Mouse (Mus musculus) heart, embryonic 13.5 days (tissue): ENCODE results near the gene Adgrg6. TPM values are rescaled to one million over a fixed set of nuclear protein-coding genes. Genes with fewer than 3 reads are reported as not detected.

Source experiments
- ATAC-seq: fragments of 200-750 bp; cut with Nextera tagmentation; 2 replicates; pipeline ENCODE4 v1.8.0; 2017; ENCODE audit warnings: moderate TSS enrichment; ENCODE audit not compliant: insufficient number of reproducible peaks, low FRiP score, low TSS enrichment; ENCODE audit errors: extremely low read depth
- H3K27ac ChIP-seq: fragments of 300-500 bp; sonication (generic); replicated peaks from 2 replicates; pipeline ENCODE4 v1.5.1; 2015; ENCODE audit warnings: moderate library complexity, mild to moderate bottlenecking, inconsistent platforms
- H3K27me3 ChIP-seq: fragments of 300-500 bp; sonication (generic); replicated peaks from 2 replicates; pipeline ENCODE4 v1.6.1; 2015; ENCODE audit warnings: mild to moderate bottlenecking, inconsistent platforms
- H3K36me3 ChIP-seq: fragments of 300-500 bp; sonication (generic); 2 replicates; pipeline ENCODE4 v1.6.1; 2015; ENCODE audit warnings: mild to moderate bottlenecking, inconsistent platforms
- H3K4me1 ChIP-seq: fragments of 300-500 bp; sonication (generic); 2 replicates; pipeline ENCODE4 v1.6.1; 2015; ENCODE audit warnings: inconsistent platforms
- H3K4me2 ChIP-seq: fragments of 300-500 bp; sonication (generic); 2 replicates; pipeline ENCODE4 v1.6.1; 2015; ENCODE audit warnings: inconsistent platforms, mild to moderate bottlenecking, moderate library complexity
- H3K4me3 ChIP-seq: fragments of 300-500 bp; sonication (generic); 2 replicates; pipeline ENCODE4 v1.5.1; 2015; ENCODE audit warnings: moderate library complexity, mild to moderate bottlenecking, inconsistent platforms
- H3K9ac ChIP-seq: fragments of 300-500 bp; sonication (generic); 2 replicates; pipeline ENCODE4 v1.6.1; 2015; ENCODE audit warnings: inconsistent platforms, mild to moderate bottlenecking, moderate library complexity
- H3K9me3 ChIP-seq: fragments of 300-500 bp; sonication (generic); 2 replicates; pipeline ENCODE4 v1.6.1; 2016; ENCODE audit warnings: inconsistent platforms
- WGBS: fragments of 180-500 bp; shearing (Covaris S2); methylation state at CpG from one replicate; pipeline ENCODE4 v1.1.7; 2015; ENCODE audit warnings: mixed read lengths; 5-methylcytosine and 5-hydroxymethylcytosine counted together
- polyA plus RNA-seq: library from polyadenylated mRNA; unstranded; fragments of >200 nt; fragmentation: Nextera tagmentation; extraction: Ambion mirVana; gene quantifications from 2 replicates; pipeline ENCODE4 v1.2.1, GENCODE M21; 2015

Adgrg6 gene
- polyA plus RNA-seq, 1 experiment from 2014 or later, result 15.7 TPM

GRCm38 (mm10) chr10:14460252-14460932 is 85.1 kb downstream of the Adgrg6 start:
- Histone ChIP-seq H3K9me3 (no peaks in the 10 kb centered on the region), H3K4me1 (peaks cover 26% of the 10 kb centered on the region), H3K4me3 (no peak overlapping the region), H3K9ac (no peak overlapping the region), H3K36me3 (no peaks in the 10 kb centered on the region), H3K27ac (peak overlapping the region; percentile 59), H3K4me2 (no peak overlapping the region), H3K27me3 (no peaks in the 10 kb centered on the region)
- ATAC-seq, result peak; percentile 76; the same call in 1 of the 2 replicates
- 27% methylated on average over 5 of the region's 5 CpGs for WGBS

GRCm38 (mm10) chr10:14459819-14460218 is 85.6 kb downstream of the Adgrg6 start:
- H3K9me3 ChIP-seq, result no peaks in the 10 kb centered on the region
- H3K36me3 ChIP-seq, result no peaks in the 10 kb centered on the region
- peaks cover 26% of the 10 kb centered on the region for H3K4me1 ChIP-seq
- 48% methylated on average over 7 of the region's 7 CpGs for WGBS
- no peak for ATAC-seq
- H3K9ac ChIP-seq, result no peak overlapping the region
- H3K27ac ChIP-seq, result peak overlapping the region; percentile 59
- no peak overlapping the region for H3K4me2 ChIP-seq
- H3K4me3 ChIP-seq, result no peak overlapping the region
- H3K27me3 ChIP-seq, result no peaks in the 10 kb centered on the region

- no peak overlapping the region for H3K9ac ChIP-seq
- no peaks in the 10 kb centered on the region for H3K27me3 ChIP-seq
- no peak overlapping the region for H3K4me3 ChIP-seq
- H3K36me3 ChIP-seq, result no peaks in the 10 kb centered on the region
- H3K4me2 ChIP-seq, result no peak overlapping the region
- WGBS, result 81% methylated on average over 10 of the region's 10 CpGs
- no peaks in the 10 kb centered on the region for H3K9me3 ChIP-seq
- no peak for ATAC-seq
- peak overlapping the region; percentile 58; the same call in 1 of the 2 replicates for H3K27ac ChIP-seq
- H3K4me1 ChIP-seq, result peaks cover 26% of the 10 kb centered on the region
Observed at GRCm38 (mm10) chr10:14459330-14459729, 86.1 kb downstream of the Adgrg6 start.

- no peaks in the 10 kb centered on the region for H3K9me3 ChIP-seq
- H3K9ac ChIP-seq, result no peak overlapping the region
- no peaks in the 10 kb centered on the region for H3K36me3 ChIP-seq
- WGBS, result 66% methylated on average over 4 of the region's 4 CpGs
- no peaks in the 10 kb centered on the region for H3K27me3 ChIP-seq
- no peak overlapping the region for H3K27ac ChIP-seq
- ATAC-seq, result no peak
- no peak overlapping the region for H3K4me2 ChIP-seq
- no peak overlapping the region for H3K4me3 ChIP-seq
- H3K4me1 ChIP-seq, result peaks cover 4% of the 10 kb centered on the region; the same call in 1 of the 2 replicates
Observed at GRCm38 (mm10) chr10:14454481-14454880, 91.0 kb downstream of the Adgrg6 start.

- no peak overlapping the region for H3K4me3 ChIP-seq
- no peaks in the 10 kb centered on the region for H3K27me3 ChIP-seq
- no peak overlapping the region for H3K9ac ChIP-seq
- H3K36me3 ChIP-seq, result no peaks in the 10 kb centered on the region
- no peak overlapping the region for H3K27ac ChIP-seq
- no peaks in the 10 kb centered on the region for H3K4me1 ChIP-seq
- 19% methylated on average over 3 of the region's 3 CpGs for WGBS
- H3K4me2 ChIP-seq, result no peak overlapping the region
- ATAC-seq, result no peak
- H3K9me3 ChIP-seq, result no peaks in the 10 kb centered on the region
Observed at GRCm38 (mm10) chr10:14451811-14452210, 93.6 kb downstream of the Adgrg6 start.

- H3K4me1 ChIP-seq, result no peaks in the 10 kb centered on the region
- H3K4me2 ChIP-seq, result no peak overlapping the region
- H3K27ac ChIP-seq, result no peak overlapping the region
- 71% methylated on average over 7 of the region's 7 CpGs for WGBS
- H3K9me3 ChIP-seq, result no peaks in the 10 kb centered on the region
- no peak overlapping the region for H3K9ac ChIP-seq
- H3K4me3 ChIP-seq, result no peak overlapping the region
- H3K36me3 ChIP-seq, result peaks cover 2% of the 10 kb centered on the region; the same call in 1 of the 2 replicates
- ATAC-seq, result no peak
- no peaks in the 10 kb centered on the region for H3K27me3 ChIP-seq
Observed at GRCm38 (mm10) chr10:14450073-14450472, 95.4 kb downstream of the Adgrg6 start.

- Histone ChIP-seq H3K9ac (no peak overlapping the region), H3K4me2 (no peak overlapping the region), H3K27ac (no peak overlapping the region), H3K4me1 (no peaks in the 10 kb centered on the region), H3K27me3 (no peaks in the 10 kb centered on the region), H3K36me3 (peaks cover 20% of the 10 kb centered on the region), H3K9me3 (0 out of 2 replicates have a peak, but pooled peaks cover 3% of the 10 kb centered on the region), H3K4me3 (no peak overlapping the region)
- no peak for ATAC-seq
- WGBS, result 67% methylated on average over 12 of the region's 12 CpGs
Observed at GRCm38 (mm10) chr10:14445590-14446291, 99.7 kb downstream of the Adgrg6 start.

- Histone ChIP-seq H3K4me1 (no peaks in the 10 kb centered on the region), H3K9ac (no peak overlapping the region), H3K36me3 (peaks cover 29% of the 10 kb centered on the region), H3K9me3 (0 out of 2 replicates have a peak, but pooled peaks cover 3% of the 10 kb centered on the region), H3K4me2 (no peak overlapping the region), H3K27me3 (no peaks in the 10 kb centered on the region), H3K27ac (no peak overlapping the region), H3K4me3 (no peak overlapping the region)
- 88% methylated on average over 9 of the region's 9 CpGs for WGBS
- ATAC-seq, result no peak
Observed at GRCm38 (mm10) chr10:14440860-14441579, 104.4 kb downstream of the Adgrg6 start.

GRCm38 (mm10) chr10:14404070-14404469 is 141.4 kb downstream of the Adgrg6 start:
- Histone ChIP-seq H3K36me3 (peaks cover 24% of the 10 kb centered on the region), H3K4me1 (no peaks in the 10 kb centered on the region), H3K4me2 (no peak overlapping the region), H3K9me3 (peaks cover 14% of the 10 kb centered on the region), H3K9ac (no peak overlapping the region), H3K27ac (no peak overlapping the region), H3K27me3 (no peaks in the 10 kb centered on the region), H3K4me3 (no peak overlapping the region)
- no peak for ATAC-seq
- WGBS, result 64% methylated on average over 1 of the region's 1 CpGs

- H3K27me3 ChIP-seq, result no peaks in the 10 kb centered on the region
- no peak overlapping the region for H3K4me3 ChIP-seq
- no peaks in the 10 kb centered on the region for H3K4me1 ChIP-seq
- no peak overlapping the region for H3K4me2 ChIP-seq
- peaks cover 5% of the 10 kb centered on the region for H3K36me3 ChIP-seq
- ATAC-seq, result no peak
- 74% methylated on average over 8 of the region's 8 CpGs for WGBS
- H3K9ac ChIP-seq, result no peak overlapping the region
- no peak overlapping the region for H3K27ac ChIP-seq
- peaks cover 5% of the 10 kb centered on the region for H3K9me3 ChIP-seq
Observed at GRCm38 (mm10) chr10:14401744-14402143, 143.7 kb downstream of the Adgrg6 start.

GRCm38 (mm10) chr10:14391025-14391639 is 154.3 kb downstream of the Adgrg6 start:
- Histone ChIP-seq H3K9me3 (no peaks in the 10 kb centered on the region), H3K4me1 (peaks cover 13% of the 10 kb centered on the region), H3K36me3 (no peaks in the 10 kb centered on the region), H3K27me3 (no peaks in the 10 kb centered on the region), H3K4me3 (no peak overlapping the region), H3K9ac (no peak overlapping the region), H3K4me2 (no peak overlapping the region), H3K27ac (no peak overlapping the region)
- 9% methylated on average over 11 of the region's 11 CpGs for WGBS
- ATAC-seq, result no peak
